Mouse (Mus musculus) embryonic facial prominence, embryonic 12.5 days (tissue): Measurements from ENCODE around the gene Tle3. TPM values are rescaled to one million over a fixed set of nuclear protein-coding genes. Genes with fewer than 3 reads are reported as not detected.

Experiments
- ATAC-seq: fragments of 200-750 bp; cut with Nextera tagmentation; 2 replicates; pipeline ENCODE4 v1.8.0; 2017; ENCODE audit not compliant: insufficient number of reproducible peaks, insufficient read depth, low FRiP score, low TSS enrichment
- H3K27ac ChIP-seq: fragments of 300-500 bp; sonication (generic); 2 replicates; pipeline ENCODE4 v1.5.1; 2016; ENCODE audit warnings: mild to moderate bottlenecking
- H3K27me3 ChIP-seq: fragments of 300-500 bp; sonication (generic); 2 replicates; pipeline ENCODE4 v1.6.1; 2016; ENCODE audit warnings: mild to moderate bottlenecking, moderate library complexity
- H3K36me3 ChIP-seq: fragments of 300-500 bp; sonication (generic); 2 replicates; pipeline ENCODE4 v1.6.1; 2016; ENCODE audit warnings: mild to moderate bottlenecking
- H3K4me1 ChIP-seq: fragments of 300-500 bp; sonication (generic); 2 replicates; pipeline ENCODE4 v1.6.1; 2016
- H3K4me2 ChIP-seq: fragments of 300-500 bp; sonication (generic); replicated peaks from 2 replicates; pipeline ENCODE4 v1.6.1; 2016; ENCODE audit warnings: mild to moderate bottlenecking, moderate library complexity
- H3K4me3 ChIP-seq: fragments of 300-500 bp; sonication (generic); 2 replicates; pipeline ENCODE4 v1.5.1; 2016; ENCODE audit warnings: mild to moderate bottlenecking
- H3K9ac ChIP-seq: fragments of 300-500 bp; sonication (generic); 2 replicates; pipeline ENCODE4 v1.6.1; 2016; ENCODE audit warnings: mild to moderate bottlenecking, moderate library complexity
- H3K9me3 ChIP-seq: fragments of 300-500 bp; sonication (generic); 2 replicates; pipeline ENCODE4 v1.6.1; 2016; ENCODE audit warnings: mild to moderate bottlenecking, moderate library complexity
- WGBS: fragments of 180-500 bp; shearing (Covaris S2); methylation state at CpG from one replicate; pipeline ENCODE4 v1.1.7; 2016; 5-methylcytosine and 5-hydroxymethylcytosine counted together
- polyA plus RNA-seq: library from polyadenylated mRNA; unstranded; fragments of >200 nt; fragmentation: Nextera tagmentation; extraction: Ambion mirVana; gene quantifications from 2 replicates; pipeline ENCODE4 v1.2.1, GENCODE M21; 2016

Gene Tle3
- polyA plus RNA-seq, 1 experiment from 2014 or later = 51.8 TPM

GRCm38 (mm10) chr9:61379016-61379634, 7.0 kb downstream of the Tle3 start:
- Histone ChIP-seq H3K27me3 (no peaks in the 10 kb centered on the region), H3K9ac (no peak overlapping the region), H3K4me1 (peaks cover 88% of the 10 kb centered on the region), H3K4me2 (no peak overlapping the region), H3K9me3 (no peaks in the 10 kb centered on the region), H3K4me3 (no peak overlapping the region), H3K27ac (no peak overlapping the region), H3K36me3 (peaks cover 53% of the 10 kb centered on the region)
- ATAC-seq = no peak
- 66% methylated on average over 11 of the region's 11 CpGs for WGBS

GRCm38 (mm10) chr9:61380258-61381062, 8.3 kb downstream of the Tle3 start:
- Histone ChIP-seq H3K9me3 (no peaks in the 10 kb centered on the region), H3K27me3 (no peaks in the 10 kb centered on the region), H3K4me1 (peaks cover 95% of the 10 kb centered on the region), H3K27ac (peak overlapping the region; percentile 30; the same call in 1 of the 2 replicates), H3K4me3 (no peak overlapping the region), H3K4me2 (peak overlapping the region; percentile 26), H3K36me3 (peaks cover 54% of the 10 kb centered on the region), H3K9ac (0 out of 2 replicates have a peak overlapping the region, but pooled peaks have one; percentile 25)
- 23% methylated on average over 18 of the region's 18 CpGs for WGBS
- peak; percentile 47 for ATAC-seq

GRCm38 (mm10) chr9:61381063-61381408, 8.9 kb downstream of the Tle3 start:
- H3K9me3 ChIP-seq = no peaks in the 10 kb centered on the region

GRCm38 (mm10) chr9:61381445-61381844, 9.3 kb downstream of the Tle3 start:
- Histone ChIP-seq H3K4me1 (peaks cover 95% of the 10 kb centered on the region), H3K4me3 (no peak overlapping the region), H3K27me3 (no peaks in the 10 kb centered on the region), H3K9ac (no peak overlapping the region), H3K9me3 (no peaks in the 10 kb centered on the region), H3K27ac (no peak overlapping the region), H3K4me2 (no peak overlapping the region), H3K36me3 (peaks cover 50% of the 10 kb centered on the region)
- 87% methylated on average over 3 of the region's 3 CpGs for WGBS
- ATAC-seq = no peak

More at GRCm38 (mm10) chr9:61381063-61381408, 8.9 kb downstream of the Tle3 start:
- 0 out of 2 replicates have a peak overlapping the region, but pooled peaks have one; percentile 26 for H3K4me2 ChIP-seq
- H3K36me3 ChIP-seq = peaks cover 54% of the 10 kb centered on the region
- no peak overlapping the region for H3K27ac ChIP-seq
- H3K4me3 ChIP-seq = no peak overlapping the region
- H3K27me3 ChIP-seq = no peaks in the 10 kb centered on the region
- H3K4me1 ChIP-seq = peaks cover 95% of the 10 kb centered on the region
- ATAC-seq = no peak
- WGBS = 44% methylated on average over 2 of the region's 2 CpGs
- H3K9ac ChIP-seq = no peak overlapping the region

DNA sequence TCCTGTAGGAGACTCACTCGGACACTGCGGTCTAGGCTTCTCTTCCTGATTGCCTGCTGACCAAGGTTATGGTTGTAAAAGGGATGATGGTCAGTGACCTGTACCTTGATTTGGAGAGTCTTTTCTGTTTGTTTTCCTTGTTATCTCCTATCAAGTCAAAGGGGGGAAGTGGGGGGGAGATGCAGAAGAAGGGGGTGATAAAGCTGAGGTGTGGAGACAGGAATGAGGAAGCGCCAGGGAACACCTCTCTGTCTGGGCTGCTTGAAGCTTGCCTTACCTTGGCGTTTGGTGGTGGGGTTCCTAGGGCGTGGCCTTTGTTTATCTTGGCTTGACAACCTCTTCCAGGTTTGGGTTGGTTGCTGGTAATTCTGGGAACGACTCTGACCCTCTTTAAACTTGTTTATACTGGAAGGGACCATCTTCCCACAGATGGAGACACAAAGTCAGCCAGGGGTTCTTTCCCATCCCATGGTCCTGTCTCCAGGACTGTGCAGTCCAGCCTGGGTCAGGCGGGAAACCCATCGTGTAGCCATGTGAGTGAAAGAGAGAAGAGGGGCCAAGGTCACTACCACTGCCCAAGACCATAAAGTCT, 10.5 kb downstream of the Tle3 start:
- Histone ChIP-seq H3K36me3 (peaks cover 47% of the 10 kb centered on the region), H3K4me3 (no peak overlapping the region), H3K9me3 (no peaks in the 10 kb centered on the region), H3K9ac (no peak overlapping the region), H3K27me3 (no peaks in the 10 kb centered on the region), H3K27ac (no peak overlapping the region), H3K4me2 (no peak overlapping the region), H3K4me1 (peaks cover 94% of the 10 kb centered on the region)
- WGBS = 71% methylated on average over 8 of the region's 8 CpGs
- no peak for ATAC-seq

DNA sequence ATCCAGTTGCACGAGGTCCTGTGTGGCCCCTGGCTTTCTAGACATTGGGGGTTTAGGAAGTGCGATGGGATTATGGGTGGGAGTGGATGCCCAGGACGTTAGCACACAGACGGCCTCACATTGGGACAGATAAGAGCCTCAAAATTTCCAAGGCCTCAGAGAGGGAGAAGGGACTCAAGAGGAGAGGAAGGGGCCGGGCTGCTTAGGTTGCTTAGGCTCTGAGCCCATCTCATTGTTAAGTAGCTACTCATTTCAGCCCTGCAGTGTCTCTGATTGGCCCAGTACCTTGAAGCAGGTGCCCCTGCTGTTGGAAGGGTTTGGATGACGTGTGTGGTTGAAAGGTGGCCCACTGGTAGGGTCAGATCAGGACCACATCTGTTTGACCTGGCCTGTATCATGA, 11.9 kb downstream of the Tle3 start:
- Histone ChIP-seq H3K9ac (no peak overlapping the region), H3K27ac (no peak overlapping the region), H3K36me3 (peaks cover 43% of the 10 kb centered on the region), H3K4me3 (no peak overlapping the region), H3K4me2 (peak overlapping the region; percentile 21; the same call in 1 of the 2 replicates), H3K9me3 (no peaks in the 10 kb centered on the region), H3K27me3 (no peaks in the 10 kb centered on the region), H3K4me1 (peaks cover 94% of the 10 kb centered on the region)
- ATAC-seq = no peak
- 39% methylated on average over 6 of the region's 6 CpGs for WGBS

DNA sequence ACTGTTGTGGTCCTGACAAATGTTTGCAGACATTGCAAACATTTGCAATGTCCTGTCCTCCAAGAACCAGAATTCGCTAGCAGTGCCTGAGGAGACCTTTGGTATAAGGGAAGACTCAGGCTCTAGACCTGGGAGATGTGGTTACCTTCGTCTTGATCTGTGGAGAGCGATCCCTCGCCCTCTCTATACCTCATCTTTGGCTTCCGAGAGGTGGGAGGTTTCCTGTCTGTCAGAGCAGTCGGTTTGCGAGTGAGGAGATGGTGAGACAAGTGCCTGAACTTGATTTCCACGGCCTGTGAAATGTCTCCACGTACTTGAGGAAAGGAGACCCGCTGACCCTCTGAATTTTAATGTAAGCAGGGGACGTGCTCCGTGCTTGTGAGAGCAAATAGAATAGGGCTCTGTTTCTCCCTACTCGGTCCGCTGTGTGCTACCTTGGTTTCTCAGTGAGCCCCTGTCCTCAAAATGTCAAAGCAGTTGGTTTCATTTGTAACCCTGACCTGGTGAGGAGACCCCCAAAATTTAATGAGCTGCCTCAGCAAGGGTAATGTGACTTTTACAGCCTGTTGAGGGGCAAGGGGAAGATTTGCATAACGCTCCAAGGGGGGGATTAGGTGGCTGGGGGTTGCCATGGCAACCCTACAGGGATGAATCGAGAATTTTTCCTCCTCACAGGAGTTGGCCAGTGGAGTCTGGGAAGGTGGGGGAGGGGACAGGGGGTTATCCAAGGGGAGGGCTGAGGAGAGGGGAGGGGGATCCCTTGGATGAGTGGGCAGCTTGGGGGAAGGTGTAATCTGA, 12.7 kb downstream of the Tle3 start:
- ATAC-seq = no peak
- Histone ChIP-seq H3K4me2 (peak overlapping the region; percentile 21), H3K27ac (no peak overlapping the region), H3K4me3 (no peak overlapping the region), H3K36me3 (peaks cover 40% of the 10 kb centered on the region), H3K9ac (no peak overlapping the region), H3K27me3 (no peaks in the 10 kb centered on the region), H3K9me3 (no peaks in the 10 kb centered on the region), H3K4me1 (peaks cover 94% of the 10 kb centered on the region)
- WGBS = 9% methylated on average over 16 of the region's 16 CpGs

DNA sequence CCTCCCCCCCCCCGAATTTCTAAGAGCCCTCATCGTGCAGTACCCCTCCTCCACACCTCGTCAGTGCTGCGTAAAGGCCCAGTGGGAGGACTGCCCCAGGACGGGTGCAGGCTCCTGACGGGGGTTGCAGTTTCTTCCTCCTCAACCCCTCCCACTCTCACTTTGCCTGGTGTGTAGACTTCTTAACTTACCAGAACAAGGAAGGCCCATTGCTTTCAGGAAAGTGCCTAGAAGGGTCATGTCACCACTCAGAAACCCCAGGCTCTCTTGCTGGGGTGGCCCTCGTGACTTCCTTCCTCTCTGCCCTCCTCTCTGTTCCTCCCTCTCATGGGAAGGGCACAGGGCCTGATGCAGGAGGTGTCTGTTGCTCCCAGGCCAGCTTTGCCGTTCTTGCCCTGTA, 13.6 kb downstream of the Tle3 start:
- H3K4me2 ChIP-seq = peak overlapping the region; percentile 21; the same call in 1 of the 2 replicates
- H3K9ac ChIP-seq = no peak overlapping the region
- peaks cover 94% of the 10 kb centered on the region for H3K4me1 ChIP-seq
- no peak overlapping the region for H3K27ac ChIP-seq
- WGBS = 8% methylated on average over 8 of the region's 8 CpGs
- H3K4me3 ChIP-seq = no peak overlapping the region
- no peaks in the 10 kb centered on the region for H3K9me3 ChIP-seq
- no peaks in the 10 kb centered on the region for H3K27me3 ChIP-seq
- H3K36me3 ChIP-seq = peaks cover 40% of the 10 kb centered on the region
- no peak for ATAC-seq

- Histone ChIP-seq H3K27ac (no peak overlapping the region), H3K36me3 (peaks cover 45% of the 10 kb centered on the region), H3K4me1 (peaks cover 94% of the 10 kb centered on the region), H3K27me3 (no peaks in the 10 kb centered on the region), H3K4me3 (no peak overlapping the region), H3K9me3 (no peaks in the 10 kb centered on the region), H3K4me2 (no peak overlapping the region), H3K9ac (no peak overlapping the region)
- no peak for ATAC-seq
- WGBS = 40% methylated on average over 2 of the region's 2 CpGs
Measured at GRCm38 (mm10) chr9:61386314-61386713, 14.1 kb downstream of the Tle3 start.

GRCm38 (mm10) chr9:61387797-61388196, 15.6 kb downstream of the Tle3 start:
- Histone ChIP-seq H3K9ac (no peak overlapping the region), H3K9me3 (no peaks in the 10 kb centered on the region), H3K36me3 (peaks cover 35% of the 10 kb centered on the region), H3K27me3 (no peaks in the 10 kb centered on the region), H3K4me2 (no peak overlapping the region), H3K4me3 (no peak overlapping the region), H3K27ac (no peak overlapping the region), H3K4me1 (peaks cover 99% of the 10 kb centered on the region)
- WGBS = 77% methylated on average over 5 of the region's 5 CpGs
- ATAC-seq = no peak

DNA sequence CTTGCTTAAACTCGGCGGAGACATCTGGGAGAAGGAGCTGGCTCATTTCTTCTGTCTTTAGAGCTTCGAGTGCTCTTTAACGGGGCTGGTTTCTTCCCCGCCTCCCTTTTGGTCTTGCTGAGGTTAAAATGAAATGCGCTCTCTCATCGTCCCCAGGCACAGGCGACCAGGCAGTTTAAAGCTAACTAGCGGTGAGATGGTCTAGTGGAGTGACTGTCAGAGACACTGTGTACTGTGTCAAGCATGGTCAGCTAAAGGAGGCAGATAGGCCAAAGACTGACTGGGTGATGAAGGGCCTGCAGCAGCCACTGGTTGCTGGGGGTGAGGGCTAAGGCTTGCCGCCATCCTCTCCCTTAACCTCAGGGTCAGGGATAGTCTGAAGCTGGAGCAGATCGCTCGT, 16.0 kb downstream of the Tle3 start:
- Histone ChIP-seq H3K36me3 (peaks cover 39% of the 10 kb centered on the region), H3K4me3 (no peak overlapping the region), H3K9ac (no peak overlapping the region), H3K4me1 (peaks cover 96% of the 10 kb centered on the region), H3K4me2 (no peak overlapping the region), H3K27ac (no peak overlapping the region), H3K9me3 (no peaks in the 10 kb centered on the region), H3K27me3 (no peaks in the 10 kb centered on the region)
- ATAC-seq = no peak
- 61% methylated on average over 12 of the region's 12 CpGs for WGBS
